Mouse (Mus musculus) CH12.LX (cell line): Measurements from ENCODE around the gene Cldn7.

Experiments
- EP300 ChIP-seq: IDR thresholded peaks from 2 replicates; pipeline ENCODE4 v1.6.1; 2011; ENCODE audit warnings: low read length, improper control_type of control experiment
- TBP ChIP-seq: conservative IDR thresholded peaks from 2 replicates; pipeline ENCODE4 v1.6.1; 2011; ENCODE audit warnings: low read depth, low read length, improper control_type of control experiment
- ZMIZ1 ChIP-seq: IDR thresholded peaks from 2 replicates; pipeline ENCODE4 v1.6.1; 2012; ENCODE audit warnings: low read depth, mild to moderate bottlenecking, inconsistent platforms, low read length, improper control_type of control experiment
- ZNF384 ChIP-seq: IDR thresholded peaks from 2 replicates; pipeline ENCODE4 v1.6.1; 2012; ENCODE audit warnings: low read depth, low read length, improper control_type of control experiment, inconsistent platforms

DNA sequence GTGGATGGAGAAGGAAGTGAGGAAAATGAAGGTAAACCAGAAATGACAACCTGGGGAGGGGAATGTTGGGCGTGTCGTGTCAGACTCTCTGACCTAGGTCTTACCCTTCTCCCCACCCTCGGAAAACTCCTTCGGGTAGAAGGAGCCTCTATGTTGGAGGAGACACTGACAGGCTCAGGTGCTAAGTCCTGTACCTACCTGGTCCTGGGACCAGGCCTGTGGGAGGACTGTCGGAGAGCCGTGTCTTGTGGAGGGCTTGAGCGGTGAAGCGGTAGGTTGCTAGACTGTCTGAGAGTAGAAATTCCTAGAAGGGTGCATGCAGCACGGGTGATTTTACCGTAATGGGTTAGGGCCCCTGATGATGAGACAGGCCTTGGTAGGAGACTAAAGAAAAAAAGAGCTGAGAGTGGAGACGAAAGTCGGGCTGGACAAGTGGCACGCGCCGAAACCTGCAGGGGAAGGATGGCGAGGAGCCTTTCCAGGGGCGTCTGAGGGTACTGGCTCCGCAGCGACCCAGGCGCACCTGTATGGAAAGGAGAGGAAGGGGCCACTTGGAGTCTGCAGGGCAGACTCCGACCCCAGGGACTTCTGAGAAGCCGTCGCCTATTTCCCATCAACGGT, at the start of gene Cldn7:
- TF ChIP-seq ZNF384 (no peak), TBP (no peak), ZMIZ1 (no peak), EP300 (no peak)
